Mouse (Mus musculus): Measurements from ENCODE around the gene Add1.
A peak's percentile ranks its signal among the peaks of the same experiment; 100 is the strongest.

Add1 gene

DNA sequence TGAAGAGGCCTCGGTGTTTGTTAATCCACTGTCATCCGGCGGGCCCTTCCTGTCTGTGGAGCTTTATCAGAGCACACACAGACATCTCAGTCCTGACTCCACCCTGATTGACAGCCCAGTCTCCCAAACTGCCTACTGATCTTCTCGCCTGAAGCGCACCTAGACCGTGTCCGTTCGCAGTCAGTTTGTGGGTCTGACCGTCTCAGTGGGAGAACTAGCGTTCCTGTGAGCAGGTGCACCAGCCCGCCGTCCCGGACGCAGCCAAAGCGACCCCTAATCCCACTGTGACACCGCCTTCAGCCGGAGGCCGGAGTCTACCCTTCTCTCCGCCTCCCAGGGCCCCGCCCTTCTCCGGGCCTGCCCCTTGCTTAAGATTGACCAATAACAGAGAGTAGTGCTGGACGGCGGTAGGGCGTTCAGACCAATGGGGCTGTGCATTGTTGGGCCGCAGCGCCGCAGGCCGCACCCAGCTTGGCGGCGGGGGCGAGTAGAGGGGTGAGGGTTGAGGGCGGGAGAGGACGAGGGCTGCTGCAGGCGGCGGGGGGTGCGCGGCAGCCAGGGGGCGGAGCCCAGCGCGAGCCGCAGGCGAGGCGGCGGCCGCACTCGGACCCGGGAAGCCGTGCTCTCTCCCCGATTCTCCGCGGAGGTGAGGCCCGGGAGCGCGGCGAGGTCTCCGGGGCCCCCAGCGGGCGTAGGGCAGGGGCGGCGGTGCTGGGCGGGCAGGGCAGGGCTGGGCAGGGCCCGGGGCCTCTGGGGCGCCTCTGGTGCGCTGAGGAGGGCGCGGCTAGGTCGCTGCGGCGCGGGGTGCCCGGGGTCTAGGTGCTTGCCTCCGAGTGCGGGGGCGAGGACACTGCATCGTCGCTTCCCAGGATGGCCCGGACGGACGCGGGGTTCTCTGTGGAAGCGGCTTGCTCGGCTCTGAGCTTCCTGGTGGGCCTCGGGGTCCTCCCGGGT, at the start of gene Add1:
TSS of gene Add1 (plus strand) at position 397 of the 954 bp plus-strand sequence.
- peak; percentile 97 for DNase-seq (ENCODE audit: low spot score)

- DNase-seq (ENCODE audit: low spot score) = no peak
Observed at GRCm38 (mm10) chr5:34523958-34524485, 49.4 kb upstream of the Add1 start.

DNA sequence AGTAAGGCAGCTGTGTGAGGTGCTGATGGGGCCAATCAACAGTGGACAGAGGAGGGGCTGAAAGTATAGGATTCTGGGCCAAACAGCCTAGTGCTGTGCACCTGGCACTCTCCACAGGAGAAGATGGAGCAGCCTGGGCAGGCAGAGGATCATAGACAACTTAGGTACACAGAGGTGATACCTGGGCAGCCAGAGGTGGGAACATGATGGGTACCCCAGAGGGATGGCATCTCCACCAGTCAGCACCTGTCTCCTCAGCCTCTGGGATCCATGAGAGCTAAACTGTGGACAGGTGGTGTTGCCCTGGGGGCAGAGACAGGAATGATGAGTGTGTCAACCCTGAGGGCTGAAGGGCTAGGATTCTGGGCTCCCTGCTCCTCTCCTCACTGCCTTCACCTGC, 49.0 kb upstream of the Add1 start:
- no peak for DNase-seq (ENCODE audit: low spot score)

DNA sequence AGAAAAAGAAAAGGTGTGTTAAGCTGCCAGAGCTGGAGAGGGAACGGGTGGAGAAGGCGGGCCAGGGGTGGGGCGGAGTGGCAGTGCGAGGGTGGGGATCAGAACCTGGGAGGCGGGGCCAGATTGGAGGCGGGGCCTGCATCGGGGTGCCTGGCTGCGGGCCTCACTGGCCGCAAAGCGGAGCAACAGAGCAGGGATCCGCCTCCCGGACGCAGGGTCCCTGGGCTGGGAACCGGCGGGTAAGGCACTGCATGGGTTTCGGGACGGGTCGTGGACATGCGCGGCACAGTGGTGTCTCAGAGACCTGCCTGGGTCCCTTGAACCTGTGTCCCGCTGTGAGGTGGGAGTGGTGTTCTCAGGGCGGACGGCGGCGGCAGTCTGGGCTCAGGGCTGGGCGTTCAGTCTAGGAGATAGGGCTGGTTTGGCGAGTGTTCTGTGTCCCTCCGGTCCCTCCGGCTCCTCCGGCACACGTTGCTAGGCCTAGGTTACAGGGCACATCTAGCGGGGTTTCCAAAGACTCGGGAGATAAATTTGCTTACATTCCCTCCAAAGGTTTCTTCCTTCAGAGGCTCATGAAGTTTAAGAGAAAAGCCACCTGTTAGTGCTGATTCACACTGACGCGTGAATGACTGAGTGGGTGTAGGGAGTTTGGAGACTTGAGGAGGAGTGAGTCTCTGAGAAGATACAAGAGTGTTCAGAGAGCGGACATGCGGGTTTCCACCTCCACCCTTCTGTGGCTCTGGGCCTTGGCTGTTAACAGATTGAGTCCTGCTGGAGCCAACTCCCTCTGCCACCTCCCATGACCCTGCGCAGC, 47.6 kb upstream of the Add1 start, which contains the start of gene Sh3bp2:
TSS of gene Sh3bp2 (plus strand) at position 176 of the 814 bp plus-strand sequence.
- peak; percentile 92 for DNase-seq (ENCODE audit: low spot score)

DNA sequence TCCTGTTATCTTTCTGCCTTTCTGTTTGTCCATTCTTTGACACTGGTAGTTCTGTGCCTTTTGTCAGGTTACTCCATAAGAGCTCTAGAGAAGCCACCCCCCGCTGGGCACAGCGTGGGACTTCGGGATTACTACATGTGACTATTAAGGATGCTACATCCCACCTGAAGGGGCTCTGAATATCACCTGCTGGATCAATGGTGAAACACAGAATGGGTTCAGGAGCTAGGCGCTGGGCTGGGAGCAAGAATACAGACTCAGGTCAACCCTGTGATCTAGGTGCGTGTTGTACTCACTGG, 47.0 kb upstream of the Add1 start:
- no peak for DNase-seq (ENCODE audit: low spot score)

- DNase-seq (ENCODE audit: low spot score) = no peak
Observed at GRCm38 (mm10) chr5:34527352-34527751, 46.1 kb upstream of the Add1 start.

- no peak for DNase-seq (ENCODE audit: low spot score)
Observed at GRCm38 (mm10) chr5:34528724-34529123, 44.7 kb upstream of the Add1 start.

GRCm38 (mm10) chr5:34530116-34530515, 43.3 kb upstream of the Add1 start:
- DNase-seq (ENCODE audit: low spot score) = no peak

- no peak for DNase-seq (ENCODE audit: low spot score)
Observed at GRCm38 (mm10) chr5:34530687-34531086, 42.8 kb upstream of the Add1 start.

DNA sequence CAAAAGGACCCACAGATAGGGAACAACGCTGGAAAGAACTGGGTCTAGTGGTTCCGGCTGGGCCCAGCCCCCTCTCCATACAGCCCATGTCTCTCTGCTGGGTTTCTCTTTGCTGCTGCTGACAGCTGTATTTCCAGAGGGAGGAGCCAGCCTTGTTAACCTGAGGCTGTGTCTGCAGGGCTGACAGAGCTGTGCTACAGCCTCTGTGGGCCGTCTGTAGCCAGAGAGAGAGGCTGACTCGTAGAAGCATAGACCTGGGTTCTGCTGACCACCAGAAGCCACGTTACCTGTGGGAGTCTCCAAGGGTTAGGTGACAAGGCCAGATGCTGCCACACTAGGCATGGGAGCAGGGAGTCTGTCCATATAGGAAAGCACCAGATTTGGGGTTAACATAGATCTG, 40.4 kb upstream of the Add1 start:
- no peak for DNase-seq (ENCODE audit: low spot score)

DNA sequence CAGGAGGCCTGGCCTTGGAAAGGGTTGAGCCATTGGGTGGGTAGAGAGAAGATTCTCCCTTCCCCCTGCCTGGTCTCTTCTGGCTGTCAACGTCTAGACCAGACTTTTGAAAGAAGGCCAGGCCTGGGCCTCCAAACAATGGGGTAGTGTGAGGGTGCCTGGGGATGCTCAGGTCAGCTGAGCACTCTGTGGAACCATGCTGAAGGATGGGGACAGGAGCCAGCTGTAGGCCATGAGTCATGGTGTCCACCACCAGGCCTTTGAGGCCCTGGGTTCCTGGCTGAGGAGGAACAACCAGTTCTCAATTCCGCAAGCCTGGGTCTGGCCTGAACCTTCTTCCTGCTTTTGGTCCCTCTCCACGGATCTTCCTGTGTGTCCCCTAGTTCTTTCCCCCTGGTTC, 39.6 kb upstream of the Add1 start:
- no peak for DNase-seq (ENCODE audit: low spot score)

- peak; percentile 80 for DNase-seq (ENCODE audit: low spot score)
Observed at GRCm38 (mm10) chr5:34534776-34535581, 38.5 kb upstream of the Add1 start.

GRCm38 (mm10) chr5:34535831-34536230, 37.6 kb upstream of the Add1 start:
- DNase-seq (ENCODE audit: low spot score) = no peak

DNA sequence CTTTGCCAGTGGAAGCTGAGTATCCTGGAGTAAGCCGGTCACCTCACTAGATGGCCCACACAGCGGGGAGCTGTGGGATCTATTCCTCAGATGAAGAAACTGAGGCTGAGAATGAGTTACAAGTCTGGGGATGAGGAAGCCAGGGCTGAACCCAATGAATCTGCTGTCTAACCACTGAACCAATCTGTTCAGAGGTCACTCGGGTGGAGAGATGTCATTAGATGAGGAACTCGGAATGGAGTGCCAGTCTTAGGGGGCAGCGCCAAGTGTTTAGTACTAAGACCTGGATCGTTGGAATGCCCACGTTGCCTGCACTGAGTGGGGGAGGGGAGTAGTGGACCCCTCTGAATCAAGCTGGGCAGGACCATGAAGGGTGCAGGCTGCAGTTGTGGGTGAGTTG, 35.4 kb upstream of the Add1 start:
- no peak for DNase-seq (ENCODE audit: low spot score)

GRCm38 (mm10) chr5:34538527-34538926, 34.9 kb upstream of the Add1 start:
- DNase-seq (ENCODE audit: low spot score) = no peak

DNA sequence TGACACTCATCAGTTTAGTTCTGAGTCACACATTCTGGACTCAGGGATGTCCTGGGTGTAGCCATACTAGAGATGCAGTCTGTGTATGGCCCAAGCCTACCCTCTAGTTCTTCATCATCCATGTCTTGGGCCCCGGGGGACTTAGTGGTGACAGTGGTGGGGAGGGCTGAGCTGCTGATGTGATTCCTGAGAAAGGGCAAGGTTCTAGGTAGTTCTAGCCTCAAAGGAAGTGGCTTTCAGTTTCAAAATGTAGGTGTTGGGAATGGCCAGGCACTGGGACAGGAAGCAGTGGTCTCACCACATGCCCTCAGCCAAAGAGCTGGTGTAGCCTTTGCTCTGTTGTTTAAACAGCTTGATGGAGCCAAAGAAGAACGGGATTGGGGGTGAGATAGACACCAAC, 34.3 kb upstream of the Add1 start:
- no peak for DNase-seq (ENCODE audit: low spot score)

- DNase-seq (ENCODE audit: low spot score) = no peak
Observed at GRCm38 (mm10) chr5:34542166-34542565, 31.3 kb upstream of the Add1 start.

DNA sequence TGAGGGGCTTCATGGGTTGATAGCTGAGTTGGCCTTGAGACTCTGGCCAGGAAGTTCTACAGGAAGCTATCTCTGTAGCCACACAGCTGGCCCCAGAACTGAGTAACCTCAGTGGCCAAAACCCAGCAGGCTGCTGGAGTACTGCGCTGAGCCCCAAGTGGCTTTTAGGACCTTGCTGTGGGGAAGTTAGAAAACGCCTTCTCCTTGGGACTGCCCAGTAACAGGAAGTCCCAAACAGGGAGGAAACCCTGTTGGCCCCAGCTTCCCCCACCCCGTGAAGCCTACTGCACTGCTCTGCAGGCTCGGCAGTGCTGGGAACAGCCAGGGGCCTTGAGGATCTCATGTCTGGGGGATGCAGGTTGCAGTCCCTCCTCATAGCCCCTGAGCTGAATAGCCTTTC, 30.4 kb upstream of the Add1 start:
- no peak for DNase-seq (ENCODE audit: low spot score)

DNA sequence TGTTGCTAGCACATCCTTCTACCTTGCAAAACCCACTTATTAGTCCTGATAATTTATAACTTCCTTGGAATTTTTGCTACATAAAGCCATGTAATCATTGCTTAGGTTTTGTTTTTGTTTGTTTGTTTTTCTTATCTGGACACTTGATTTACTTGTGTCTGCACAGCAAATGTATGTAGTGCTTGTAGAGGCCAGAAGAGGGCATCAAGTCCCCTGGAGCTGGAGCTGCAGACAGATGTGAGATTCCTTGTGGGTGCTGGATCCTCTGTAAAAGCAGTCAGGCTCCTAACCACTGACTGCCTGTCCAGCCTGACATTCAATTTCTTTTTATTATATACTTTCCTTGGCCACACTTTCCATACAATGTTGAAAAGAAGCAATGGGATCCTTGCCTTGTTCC, 26.1 kb upstream of the Add1 start:
- DNase-seq (ENCODE audit: low spot score) = no peak

DNA sequence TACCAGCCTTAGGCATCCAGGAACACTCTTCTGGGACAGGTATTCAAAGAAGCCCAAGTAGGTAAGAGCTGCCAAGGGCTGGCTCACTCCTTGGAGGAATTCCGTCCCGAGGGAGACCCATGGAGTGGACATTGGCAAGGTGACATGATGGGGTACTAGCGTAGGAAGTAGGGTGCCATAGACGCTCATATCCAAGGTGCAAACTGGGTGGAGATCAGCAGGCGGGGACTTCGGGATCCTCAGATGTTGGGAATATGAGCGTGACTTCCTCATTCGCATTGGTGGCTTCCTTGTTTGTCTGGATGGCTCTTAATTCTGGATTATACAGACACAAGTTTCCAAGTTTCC, 24.4 kb upstream of the Add1 start:
- no peak for DNase-seq (ENCODE audit: low spot score)

GRCm38 (mm10) chr5:34549483-34550221, 23.8 kb upstream of the Add1 start:
- no peak for DNase-seq (ENCODE audit: low spot score)
